Mouse (Mus musculus) embryonic facial prominence, embryonic 13.5 days (tissue): ENCODE results near the gene Katnbl1. TPM values are rescaled to one million over a fixed set of nuclear protein-coding genes. Genes with fewer than 3 reads are reported as not detected.
A peak's percentile ranks its signal among the peaks of the same experiment; 100 is the strongest.
"Not testable (repeated sequence)": the region's sequence is repeated elsewhere in the genome, so short reads cannot be mapped to it uniquely, and the experiment has no call there.

Experiments
- ATAC-seq: fragments of 200-750 bp; cut with Nextera tagmentation; 2 replicates; pipeline ENCODE4 v1.8.0; 2017; ENCODE audit warnings: low read depth; ENCODE audit not compliant: insufficient number of reproducible peaks, insufficient read depth, low FRiP score, low TSS enrichment
- H3K27ac ChIP-seq: fragments of 300-500 bp; sonication (generic); 2 replicates; pipeline ENCODE4 v1.5.1; 2015; ENCODE audit warnings: moderate library complexity, mild to moderate bottlenecking, inconsistent platforms
- H3K27me3 ChIP-seq: fragments of 300-500 bp; sonication (generic); 2 replicates; pipeline ENCODE4 v1.6.1; 2015; ENCODE audit warnings: mild to moderate bottlenecking, inconsistent platforms
- H3K36me3 ChIP-seq: fragments of 300-500 bp; sonication (generic); 2 replicates; pipeline ENCODE4 v1.6.1; 2015; ENCODE audit warnings: mild to moderate bottlenecking, inconsistent platforms
- H3K4me1 ChIP-seq: fragments of 300-500 bp; sonication (generic); 2 replicates; pipeline ENCODE4 v1.6.1; 2015; ENCODE audit warnings: inconsistent platforms
- H3K4me2 ChIP-seq: fragments of 300-500 bp; sonication (generic); 2 replicates; pipeline ENCODE4 v1.6.1; 2015; ENCODE audit warnings: moderate library complexity, mild to moderate bottlenecking, inconsistent platforms
- H3K4me3 ChIP-seq: fragments of 300-500 bp; sonication (generic); 2 replicates; pipeline ENCODE4 v1.5.1; 2015; ENCODE audit warnings: mild to moderate bottlenecking, inconsistent platforms
- H3K9ac ChIP-seq: fragments of 300-500 bp; sonication (generic); 2 replicates; pipeline ENCODE4 v1.6.1; 2015; ENCODE audit warnings: mild to moderate bottlenecking, inconsistent platforms
- H3K9me3 ChIP-seq: fragments of 300-500 bp; sonication (generic); 2 replicates; pipeline ENCODE4 v1.6.1; 2016; ENCODE audit warnings: inconsistent platforms
- WGBS: fragments of 180-500 bp; shearing (Covaris S2); methylation state at CpG from one replicate; pipeline ENCODE4 v1.1.7; 2015; ENCODE audit warnings: mixed read lengths; 5-methylcytosine and 5-hydroxymethylcytosine counted together
- polyA plus RNA-seq: library from polyadenylated mRNA; unstranded; fragments of >200 nt; fragmentation: Nextera tagmentation; extraction: Ambion mirVana; gene quantifications from 2 replicates; pipeline ENCODE4 v1.2.1, GENCODE M21; 2015

Gene Katnbl1
- polyA plus RNA-seq, 1 experiment from 2014 or later = 46.6 TPM

DNA sequence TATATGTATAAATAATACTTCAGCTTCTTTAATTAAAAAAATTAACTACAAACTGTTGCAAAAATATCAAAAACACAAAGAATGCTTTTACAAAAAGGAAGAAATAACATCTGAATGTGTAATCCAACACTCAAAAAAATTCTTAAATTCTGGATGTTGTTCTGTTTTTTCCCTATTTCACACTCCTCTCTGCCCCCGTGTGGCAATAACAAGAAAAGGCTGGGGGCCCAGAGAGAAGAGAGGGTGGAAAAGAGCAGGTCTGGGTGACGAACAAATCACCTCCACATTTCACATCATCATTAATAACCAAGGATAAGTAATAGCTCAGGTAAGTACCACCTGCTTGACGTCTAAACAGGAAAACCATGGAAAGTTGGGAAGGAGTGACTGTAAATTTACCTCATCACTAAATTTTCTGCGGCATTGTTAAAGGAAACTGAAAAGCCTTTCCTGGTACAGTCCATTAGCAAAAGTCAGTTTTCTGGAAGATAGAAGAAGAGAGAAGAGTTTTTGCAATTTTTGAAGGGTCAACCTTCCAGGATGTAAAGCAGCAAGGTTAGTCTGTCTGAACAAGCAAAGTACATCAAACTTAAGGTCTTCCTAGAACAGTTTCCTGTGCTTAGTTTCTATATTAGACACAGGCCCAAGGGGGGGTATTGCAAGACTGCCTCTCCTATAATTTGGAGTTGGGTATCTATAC lies 70.7 kb downstream of the Katnbl1 start:
- no peak overlapping the region for H3K4me2 ChIP-seq
- H3K9ac ChIP-seq = no peak overlapping the region
- ATAC-seq = no peak
- no peaks in the 10 kb centered on the region for H3K9me3 ChIP-seq
- H3K27me3 ChIP-seq = no peaks in the 10 kb centered on the region
- peaks cover 2% of the 10 kb centered on the region; the same call in 1 of the 2 replicates for H3K4me1 ChIP-seq
- 32% methylated on average over 4 of the region's 4 CpGs for WGBS
- no peak overlapping the region for H3K27ac ChIP-seq
- no peak overlapping the region for H3K4me3 ChIP-seq
- no peaks in the 10 kb centered on the region for H3K36me3 ChIP-seq

DNA sequence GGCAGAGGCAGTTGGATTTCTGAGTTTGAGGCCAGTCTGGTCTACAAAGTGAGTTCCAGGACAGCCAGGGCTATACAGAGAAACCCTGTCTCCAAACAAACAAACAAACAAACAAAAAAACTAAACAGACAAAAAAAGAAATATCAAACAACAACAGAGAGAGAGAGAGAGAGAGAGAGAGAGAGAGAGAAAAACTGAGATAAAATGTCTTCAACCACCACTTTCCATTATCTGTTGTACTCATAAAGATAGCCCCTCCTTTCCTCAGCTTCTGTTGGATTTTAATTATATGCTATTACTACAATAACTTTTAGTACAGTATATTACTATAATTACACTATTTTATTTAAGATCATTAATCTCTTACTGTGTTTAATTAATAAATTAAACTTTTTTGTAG lies 73.5 kb downstream of the Katnbl1 start:
- H3K4me3 ChIP-seq, H3K36me3 ChIP-seq, H3K9ac ChIP-seq, H3K9me3 ChIP-seq, H3K27ac ChIP-seq, H3K4me2 ChIP-seq, ATAC-seq, H3K4me1 ChIP-seq, H3K27me3 ChIP-seq: not testable (repeated sequence)

DNA sequence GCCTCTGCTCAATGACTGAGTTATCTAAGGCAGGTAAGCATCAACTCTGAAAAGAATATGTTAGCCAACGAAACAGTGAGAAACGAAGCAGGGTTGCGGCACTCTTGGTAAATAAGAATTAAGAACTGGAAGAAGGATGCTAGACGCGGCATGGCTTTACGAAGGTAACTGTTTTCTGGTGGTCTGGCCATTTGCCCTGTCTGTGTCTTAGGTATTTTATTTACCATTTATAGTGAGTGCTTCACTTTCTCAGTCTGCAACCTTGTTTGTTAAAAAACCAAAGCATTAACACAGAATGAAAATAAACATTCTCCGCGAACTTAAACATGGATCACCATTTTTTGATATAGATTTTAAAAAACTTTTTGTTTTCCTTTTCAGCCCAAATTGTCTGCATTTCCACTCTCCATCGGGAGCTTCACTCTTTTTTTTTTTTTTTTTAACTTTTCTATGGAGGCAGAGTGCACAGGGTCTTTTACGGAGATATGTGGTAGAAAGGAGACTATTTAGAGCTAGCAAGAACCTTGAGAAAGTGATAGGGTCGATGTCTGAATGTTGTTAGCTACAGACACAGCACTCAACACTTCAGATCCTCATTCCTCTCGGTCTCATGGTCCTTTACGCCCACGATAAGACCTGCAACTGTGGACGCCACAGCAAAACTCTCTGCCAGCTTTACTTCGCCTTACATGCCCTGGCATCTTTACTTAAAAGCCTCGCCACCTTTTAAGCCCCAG lies 75.3 kb downstream of the Katnbl1 start:
- peak overlapping the region; percentile 94 for H3K9ac ChIP-seq
- H3K9me3 ChIP-seq = no peaks in the 10 kb centered on the region
- no peaks in the 10 kb centered on the region for H3K36me3 ChIP-seq
- 31% methylated on average over 17 of the region's 17 CpGs for WGBS
- H3K27me3 ChIP-seq = no peaks in the 10 kb centered on the region
- peak overlapping the region; percentile 88 for H3K4me3 ChIP-seq
- H3K4me2 ChIP-seq = peak overlapping the region; percentile 78
- ATAC-seq = no peak
- H3K27ac ChIP-seq = peak overlapping the region; percentile 62
- peaks cover 7% of the 10 kb centered on the region; the same call in 1 of the 2 replicates for H3K4me1 ChIP-seq

DNA sequence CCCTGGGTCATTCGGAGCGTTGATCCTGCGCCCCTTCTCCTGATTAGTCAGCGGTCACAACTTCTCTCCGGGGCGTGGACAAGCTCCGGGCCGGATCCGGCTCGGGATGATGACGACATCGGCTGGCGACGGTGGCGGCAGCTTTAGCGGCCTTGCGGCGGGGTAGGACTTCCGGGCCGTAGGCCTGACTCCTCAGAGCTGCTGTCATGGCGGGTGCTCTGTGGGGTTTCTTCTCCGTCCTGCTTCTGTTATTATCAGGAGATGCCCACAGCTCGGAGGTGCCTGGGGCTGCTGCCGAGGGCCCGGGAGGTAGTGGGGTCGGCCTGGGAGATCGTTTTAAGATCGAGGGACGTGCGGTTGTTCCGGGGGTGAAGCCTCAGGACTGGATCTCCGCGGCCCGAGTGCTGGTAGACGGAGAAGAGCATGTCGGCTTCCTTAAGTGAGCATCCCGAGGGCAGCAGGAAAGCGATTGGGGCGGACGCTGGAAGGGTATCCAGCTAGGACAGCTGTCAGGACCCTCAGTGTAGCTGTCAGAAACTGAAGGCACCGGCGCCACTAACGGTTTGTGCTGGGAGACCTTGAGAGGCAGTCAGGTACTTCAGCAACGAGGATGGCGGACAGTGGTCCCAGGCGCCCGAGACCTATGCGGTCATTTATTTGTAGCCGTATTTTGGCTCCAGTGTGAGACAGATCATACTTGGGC lies 76.0 kb downstream of the Katnbl1 start, which contains the start of gene Emc7:
Emc7 (plus strand) TSS at position 136 of the 703 bp plus-strand sequence.
- Histone ChIP-seq H3K36me3 (peaks cover 2% of the 10 kb centered on the region), H3K9me3 (no peaks in the 10 kb centered on the region), H3K27me3 (no peaks in the 10 kb centered on the region), H3K4me2 (peak within 1 kb of the TSS; percentile 78), H3K4me1 (peaks cover 7% of the 10 kb centered on the region; the same call in 1 of the 2 replicates), H3K27ac (peak within 1 kb of the TSS; percentile 64), H3K9ac (peak within 1 kb of the TSS; percentile 94), H3K4me3 (peak within 1 kb of the TSS; percentile 88)
- WGBS = under 1% methylated on average over 49 of the region's 49 CpGs
- peak; percentile 94 for ATAC-seq

DNA sequence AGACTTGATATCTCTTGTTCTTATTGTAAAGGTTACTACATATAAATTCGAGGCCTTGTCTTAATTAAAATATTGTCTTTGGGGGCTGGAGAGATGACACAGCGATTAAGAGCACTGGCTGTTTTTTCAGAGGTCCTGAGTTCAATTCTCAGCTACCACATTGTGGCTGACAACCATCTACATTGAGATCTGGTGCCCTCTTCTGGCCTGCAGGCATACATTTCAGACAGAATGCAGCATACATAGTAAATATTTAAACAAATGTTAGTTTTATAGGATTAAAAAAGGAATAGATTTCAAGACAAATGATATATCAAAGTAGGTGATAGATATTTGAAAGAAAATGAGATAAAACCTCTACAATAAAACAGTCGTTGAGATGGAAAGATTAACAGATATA lies 81.5 kb downstream of the Katnbl1 start:
- Histone ChIP-seq H3K4me3 (no peak overlapping the region), H3K36me3 (peaks cover 36% of the 10 kb centered on the region), H3K4me1 (peaks cover 3% of the 10 kb centered on the region; the same call in 1 of the 2 replicates), H3K27ac (no peak overlapping the region), H3K4me2 (no peak overlapping the region), H3K27me3 (no peaks in the 10 kb centered on the region), H3K9ac (no peak overlapping the region), H3K9me3 (no peaks in the 10 kb centered on the region)
- 96% methylated on average over 3 of the region's 3 CpGs for WGBS
- ATAC-seq = no peak

Other genes with a start within 250 kb of the Katnbl1 start
- gene Olfr1316, start 244.2 kb upstream of the Katnbl1 start, polyA plus RNA-seq = not detected in 2 replicates
- not detected in 2 replicates for gene Olfr1317, start 238.9 kb upstream of the Katnbl1 start, polyA plus RNA-seq
- not detected in 2 replicates for gene Olfr1318, start 225.0 kb upstream of the Katnbl1 start, polyA plus RNA-seq
- 15.3 and 15.4 TPM in 2 replicates for gene Lpcat4, start 139.7 kb upstream of the Katnbl1 start, polyA plus RNA-seq
- not detected in 2 replicates for gene Nutm1, start 119.9 kb upstream of the Katnbl1 start, polyA plus RNA-seq
- 196 and 214 TPM in 2 replicates for gene Nop10, start 117.3 kb upstream of the Katnbl1 start, polyA plus RNA-seq
- gene Slc12a6, start 113.4 kb upstream of the Katnbl1 start, polyA plus RNA-seq = 11.0 and 11.9 TPM in 2 replicates
- not detected in 2 replicates for gene Gm21985, start 112.9 kb upstream of the Katnbl1 start, polyA plus RNA-seq
- gene Emc4, start 11.2 kb upstream of the Katnbl1 start, polyA plus RNA-seq = 104 and 111 TPM in 2 replicates
- gene Emc7, start 75.8 kb downstream of the Katnbl1 start, polyA plus RNA-seq = 14.9 and 15.8 TPM in 2 replicates
- not detected in 2 replicates for gene Chrm5, start 101.6 kb downstream of the Katnbl1 start, polyA plus RNA-seq
- 5.3 and 6.5 TPM in 2 replicates for gene Aven, start 113.8 kb downstream of the Katnbl1 start, polyA plus RNA-seq